Mouse (Mus musculus) testis, adult 2 months (tissue): Measurements from ENCODE around the gene Fbxo24.

Source experiments
- CTCF ChIP-seq: fragments of 200-500 bp; IDR thresholded peaks from 2 replicates; pipeline ENCODE4 v1.5.1; 2012; ENCODE audit warnings: low read depth, mild to moderate bottlenecking, inconsistent platforms, low read length, moderate library complexity; ENCODE audit not compliant: control insufficient read depth, insufficient read depth, insufficient replicate concordance
- POLR2A ChIP-seq: fragments of 200-500 bp; IDR thresholded peaks from 2 replicates; pipeline ENCODE4 v1.6.1; 2012; ENCODE audit warnings: low read depth, mild to moderate bottlenecking, inconsistent platforms, low read length, moderate library complexity; ENCODE audit not compliant: control insufficient read depth

GRCm38 (mm10) chr5:137610548-137611244, 18.1 kb downstream of the Fbxo24 start:
- TF ChIP-seq CTCF (no peak), POLR2A (no peak)
